Mouse (Mus musculus) 3T3-L1 (cell line): ENCODE measurements around the gene Rbbp5.

Experiments
- DNase-seq: peaks from one replicate; pipeline ENCODE4 v3.0.0-alpha.2; 2015; ENCODE audit warnings: low read depth, low spot score

Rbbp5 gene

DNA sequence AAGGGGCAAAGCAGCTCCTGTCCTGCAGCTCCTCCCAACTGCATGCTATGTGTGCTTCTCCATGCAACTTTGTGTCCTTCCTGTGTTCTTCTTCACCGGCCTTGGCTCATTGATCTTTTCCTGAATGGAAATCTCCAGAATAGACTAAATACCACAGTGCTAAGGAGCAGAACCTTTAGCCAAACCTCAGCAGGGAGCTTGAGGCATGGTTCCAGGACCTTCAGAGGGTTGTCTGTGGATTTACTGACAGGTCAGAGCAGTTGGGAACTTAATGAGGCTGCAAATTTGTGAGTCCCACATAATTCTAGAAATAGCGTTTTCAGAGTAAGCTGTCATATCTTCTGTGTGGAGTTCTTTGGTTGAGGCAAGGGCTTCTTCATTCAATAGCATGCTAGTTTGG is 23.4 kb downstream of the Rbbp5 start:
- no peak for DNase-seq

DNA sequence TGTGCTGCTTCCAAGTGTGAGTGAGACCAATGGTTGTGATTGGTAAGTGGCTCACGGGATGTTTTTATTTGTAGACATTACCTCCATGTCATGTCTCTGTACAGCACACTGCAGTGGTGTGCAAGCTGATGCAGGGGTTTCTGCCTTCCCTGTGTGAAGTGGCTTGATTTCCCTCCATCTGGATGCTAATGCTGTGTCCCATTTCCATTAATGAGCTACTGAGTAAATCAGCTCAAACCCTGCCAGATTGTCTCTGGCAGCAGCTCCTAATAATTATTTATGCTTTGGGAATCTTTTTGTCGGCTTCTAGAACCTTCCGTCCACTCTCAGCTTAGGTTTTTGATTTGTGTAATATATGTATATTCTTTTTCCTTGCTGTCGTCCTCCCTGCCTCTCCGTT is 28.0 kb downstream of the Rbbp5 start:
- no peak for DNase-seq

DNA sequence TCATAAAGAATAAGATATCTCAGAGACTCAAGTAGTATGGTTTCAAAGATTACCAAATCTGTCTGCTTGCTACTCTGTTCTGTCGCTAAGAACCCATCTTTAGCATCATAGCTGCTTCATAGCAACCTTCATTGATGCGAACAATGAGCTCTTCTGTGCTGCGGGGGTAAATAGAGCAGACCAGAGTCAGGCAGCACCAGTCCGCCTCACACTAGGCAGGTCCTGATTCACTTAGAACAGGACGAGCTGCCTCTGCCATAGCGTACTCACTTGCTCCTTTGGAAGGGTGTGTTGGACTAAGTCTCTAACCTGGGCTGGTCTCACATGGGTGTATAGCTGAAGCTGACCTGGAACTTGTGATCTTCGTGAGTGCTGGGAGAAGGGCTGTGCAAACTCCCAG is 28.9 kb downstream of the Rbbp5 start, which contains the start of gene Tmem81:
Gene Tmem81, plus strand, starts transcription at position 173 of the 400 bp plus-strand sequence.
- DNase-seq = no peak

DNA sequence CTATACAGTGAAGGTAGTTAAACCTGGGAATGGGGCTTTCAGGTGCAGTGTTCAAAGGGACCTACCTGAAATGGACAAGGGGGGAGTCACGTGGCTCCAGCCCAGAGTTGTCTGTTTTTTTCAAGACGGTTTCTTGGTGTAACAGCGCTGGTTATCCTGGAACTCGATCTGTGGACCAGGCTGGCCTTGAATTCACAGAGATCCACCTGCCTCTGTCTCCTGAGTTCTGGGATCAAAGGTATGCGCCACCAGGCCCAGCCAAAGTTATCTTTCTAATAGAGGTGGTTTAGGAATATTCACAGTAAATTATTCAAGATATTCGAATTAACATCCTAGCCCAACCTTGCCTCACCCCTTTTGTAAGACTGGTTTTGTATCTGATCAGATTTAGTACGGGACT is 29.5 kb downstream of the Rbbp5 start:
- no peak for DNase-seq

DNA sequence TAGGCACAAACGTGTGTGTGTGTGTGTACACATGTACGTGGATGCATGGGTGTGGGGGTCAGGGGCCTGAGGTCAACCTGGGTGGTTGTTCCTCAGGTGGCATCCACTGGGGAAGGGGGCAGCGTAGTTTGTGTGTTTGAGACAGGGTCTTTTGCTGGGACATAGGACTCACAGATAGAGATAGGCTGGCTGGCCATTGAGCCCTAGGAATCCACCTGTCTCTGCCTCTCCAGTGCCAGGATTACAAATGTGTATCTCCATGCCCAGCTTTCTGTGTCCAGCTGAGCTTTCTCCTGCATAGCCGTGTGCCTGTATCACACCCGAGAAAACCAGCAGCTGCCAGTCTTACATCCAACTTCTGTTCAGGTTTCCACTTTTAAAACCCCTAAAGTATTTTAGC is 32.6 kb downstream of the Rbbp5 start:
- DNase-seq = no peak

DNA sequence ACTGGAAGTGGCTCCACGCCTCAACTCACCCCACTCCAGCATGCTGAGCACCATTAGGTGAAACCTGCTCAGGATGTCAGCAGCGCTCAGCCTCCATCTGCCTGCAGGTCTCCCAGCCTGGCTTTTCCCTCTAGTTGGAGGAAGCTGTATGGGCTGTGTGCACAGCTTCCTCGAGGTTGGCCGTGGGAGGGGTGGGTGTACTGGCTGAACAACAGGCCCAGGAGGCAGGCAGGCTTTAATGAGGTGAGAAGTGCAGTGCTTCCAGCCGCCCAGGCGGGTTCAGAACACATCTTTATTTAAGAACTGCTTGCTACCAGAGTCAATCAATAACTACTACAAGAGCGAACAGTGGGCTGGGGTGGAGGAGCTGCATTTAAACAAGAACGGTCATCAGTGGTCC is 34.4 kb downstream of the Rbbp5 start:
- DNase-seq = no peak

DNA sequence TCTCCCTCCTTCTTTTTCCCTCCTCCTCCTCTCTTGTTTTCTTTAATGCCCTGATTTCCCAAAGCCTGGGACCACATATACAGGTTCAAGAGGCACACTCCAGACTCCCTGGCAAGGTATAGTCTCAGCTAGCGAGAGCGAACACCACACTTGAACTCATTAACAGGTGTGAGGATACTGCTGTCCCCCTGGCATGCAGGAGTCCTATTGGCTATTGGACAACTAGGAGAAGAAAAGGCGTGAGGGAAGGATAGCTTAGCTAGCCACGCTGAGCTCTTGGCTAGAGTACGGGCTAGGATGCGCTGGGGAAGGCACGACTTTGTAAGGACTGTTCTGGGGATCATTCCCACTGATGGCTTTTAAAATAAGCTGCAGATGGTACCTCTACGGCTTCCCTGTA is 34.9 kb downstream of the Rbbp5 start:
- no peak for DNase-seq

DNA sequence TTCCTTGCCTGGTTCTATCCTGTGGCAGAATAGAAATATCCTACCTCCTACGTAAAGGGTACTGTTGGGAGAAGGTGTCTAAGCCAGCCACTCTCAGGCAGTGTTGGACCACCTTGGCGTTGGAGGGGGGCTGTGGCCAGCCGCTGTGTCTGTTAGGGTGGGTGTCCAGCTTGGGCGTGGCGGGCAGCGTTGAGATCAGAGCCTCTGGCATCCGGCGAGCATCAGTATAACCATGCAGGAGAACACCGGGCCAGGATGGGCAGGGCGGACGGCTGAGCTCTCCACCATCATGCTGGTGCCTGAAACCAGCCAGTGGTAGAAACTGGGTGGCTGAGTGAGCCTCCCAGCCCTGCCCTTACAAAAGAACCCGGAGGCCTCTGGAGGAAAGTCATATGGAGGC is 38.2 kb downstream of the Rbbp5 start:
- no peak for DNase-seq

DNA sequence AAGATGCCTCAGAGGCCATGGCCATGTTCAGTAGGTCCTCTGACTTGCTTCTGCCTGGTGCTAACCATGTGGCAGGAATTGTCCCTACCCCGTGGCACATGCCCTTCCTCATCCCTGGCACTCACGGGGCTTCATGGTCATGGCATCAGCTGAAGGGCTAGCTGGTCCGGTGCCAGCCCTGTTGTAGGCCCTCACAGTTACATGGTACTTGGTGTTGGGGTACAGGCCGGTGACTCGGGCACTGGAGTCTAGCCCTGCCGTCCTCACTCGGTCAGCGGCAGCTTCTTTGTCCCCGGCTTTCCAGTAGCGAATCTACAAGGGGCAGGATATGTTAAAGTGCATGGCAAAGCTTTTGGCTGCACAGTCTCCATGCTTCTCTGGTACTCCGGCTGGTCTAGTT is 39.6 kb downstream of the Rbbp5 start:
- DNase-seq = no peak

DNA sequence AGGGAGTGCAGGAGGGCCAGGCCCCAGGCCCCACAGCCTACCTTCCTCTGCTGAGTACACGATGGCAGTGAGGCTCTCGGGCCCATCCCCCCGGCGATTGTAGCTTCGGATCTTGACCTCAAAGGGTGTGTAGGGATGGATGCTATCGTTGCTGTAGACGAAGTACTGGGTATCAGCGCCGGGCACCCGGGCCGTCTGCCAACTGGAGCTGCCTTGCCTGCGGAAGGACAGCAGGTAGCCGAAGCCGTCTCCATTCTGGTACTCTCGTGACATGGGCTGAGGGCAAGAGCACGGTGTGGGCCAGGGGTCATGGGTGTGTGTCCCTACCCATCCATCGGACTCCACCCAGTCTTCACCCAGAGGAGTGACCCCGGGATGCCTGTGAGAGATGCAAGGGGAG is 41.5 kb downstream of the Rbbp5 start:
- DNase-seq = no peak

DNA sequence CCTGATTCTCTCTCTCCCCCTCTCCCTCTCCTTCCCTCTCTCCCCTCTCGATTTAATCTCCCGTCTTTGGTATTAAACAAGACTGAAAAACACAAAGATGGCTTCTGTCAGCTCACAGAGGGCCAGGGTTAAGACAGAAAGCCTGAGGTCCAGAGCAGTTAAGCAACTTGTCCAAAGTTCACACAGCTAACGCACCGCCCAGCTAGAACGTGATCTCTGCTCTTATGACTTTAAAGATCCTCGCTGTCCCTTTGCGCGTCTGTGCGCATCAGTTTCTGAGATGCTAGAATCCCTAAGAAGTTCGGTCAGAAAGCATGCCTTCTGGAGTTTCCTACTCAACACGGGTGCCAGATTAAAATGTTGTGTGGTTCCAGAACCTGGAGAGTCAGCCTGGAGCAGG is 42.6 kb downstream of the Rbbp5 start:
- no peak for DNase-seq

DNA sequence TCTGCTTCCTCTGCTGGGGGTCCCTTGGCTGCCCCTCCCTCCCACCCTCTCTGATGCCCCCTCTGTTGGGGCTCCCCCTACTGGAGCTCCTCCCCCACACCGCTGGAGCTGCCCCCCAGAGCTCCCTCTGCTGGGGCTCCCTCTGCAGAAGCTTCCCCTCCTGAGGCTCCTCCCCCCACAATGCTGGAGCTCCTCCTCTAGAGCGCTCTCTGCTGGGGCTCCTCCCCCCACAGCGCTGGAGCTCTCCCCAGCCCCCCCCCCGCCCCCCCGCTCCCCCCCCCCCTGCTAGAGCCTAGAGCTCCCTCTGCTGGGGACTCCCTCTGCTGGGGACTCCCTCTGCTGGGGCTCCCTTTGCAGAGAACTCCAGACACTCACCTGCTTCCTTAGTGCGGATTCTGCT is 43.6 kb downstream of the Rbbp5 start:
- peak; percentile 7 for DNase-seq

DNA sequence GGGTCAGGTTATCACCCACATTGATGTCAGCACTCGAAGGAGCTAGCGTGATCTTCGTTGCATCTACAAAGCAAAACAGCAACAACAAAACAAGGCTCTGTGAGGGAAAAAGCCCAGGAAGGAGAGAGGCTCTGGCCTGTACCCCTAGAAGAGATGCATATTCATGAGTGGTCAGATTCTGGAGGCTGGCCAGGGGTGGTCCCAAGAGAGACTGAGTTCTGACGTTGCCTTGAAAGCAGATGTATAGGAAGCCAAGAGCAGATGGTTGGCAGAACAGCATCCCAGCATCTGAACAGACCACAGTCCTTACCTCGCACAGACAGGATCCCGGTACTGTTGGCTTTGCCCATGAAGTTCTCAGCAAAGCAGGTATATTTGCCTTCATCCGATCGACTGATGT is 45.9 kb downstream of the Rbbp5 start:
- no peak for DNase-seq

DNA sequence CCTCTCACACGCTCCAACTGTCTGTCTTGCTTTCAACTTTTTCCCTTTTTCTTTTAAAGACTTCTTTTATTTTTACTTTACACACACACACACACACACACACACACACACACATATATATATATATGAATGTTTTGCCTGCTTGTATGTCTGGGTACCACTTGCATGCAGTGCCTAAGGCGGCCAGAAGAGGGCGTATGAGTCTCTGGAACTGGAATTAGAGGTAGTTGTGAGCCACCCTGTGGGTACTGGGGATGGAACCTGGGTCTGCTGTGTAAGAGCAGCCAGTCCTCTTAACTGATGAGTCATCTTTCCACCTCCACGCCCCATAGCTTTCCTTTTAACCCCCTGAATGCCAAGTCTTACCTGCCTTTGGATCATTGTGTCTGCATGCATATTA is 46.8 kb downstream of the Rbbp5 start:
- peak; percentile 42 for DNase-seq

DNA sequence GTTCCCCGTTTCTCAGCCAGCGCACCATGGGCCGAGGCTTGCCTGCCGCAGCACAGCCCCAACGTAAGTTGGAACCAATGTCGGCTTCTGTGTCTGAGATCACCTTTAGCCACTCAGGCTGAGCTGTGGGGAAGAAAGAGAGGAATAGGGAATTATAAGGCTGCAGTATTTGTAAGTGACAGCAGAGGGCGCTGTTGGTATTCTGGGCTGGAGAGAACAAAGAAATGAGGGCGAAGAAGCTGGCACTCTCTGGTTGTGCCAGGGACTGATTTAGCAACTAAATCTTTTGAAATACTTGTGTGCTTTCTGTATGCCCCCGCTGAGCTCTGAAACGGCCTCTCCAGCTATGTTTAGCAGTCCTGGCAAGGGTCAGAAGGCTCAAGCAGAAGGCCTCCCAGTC is 48.7 kb downstream of the Rbbp5 start:
- peak; percentile 79 for DNase-seq

DNA sequence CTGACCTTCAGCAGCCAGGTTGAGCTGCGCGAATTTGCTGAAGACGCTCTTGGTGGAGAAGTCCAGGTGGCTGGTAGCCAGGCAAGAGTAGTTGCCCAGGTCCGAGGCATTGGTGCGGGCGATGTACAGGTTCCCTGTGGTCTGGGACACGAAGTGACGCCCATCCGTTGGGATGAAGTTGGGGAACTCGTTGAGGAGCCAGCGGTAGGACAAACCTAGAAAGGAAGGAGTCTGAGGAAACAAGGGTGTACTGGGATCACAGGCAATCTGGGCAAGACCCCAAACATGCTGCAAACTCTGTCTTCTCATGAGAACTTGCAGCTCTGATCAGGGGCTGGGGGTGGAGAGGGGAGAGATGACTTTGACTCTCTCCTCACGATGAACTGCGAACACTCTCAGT is 50.9 kb downstream of the Rbbp5 start:
- DNase-seq = no peak

DNA sequence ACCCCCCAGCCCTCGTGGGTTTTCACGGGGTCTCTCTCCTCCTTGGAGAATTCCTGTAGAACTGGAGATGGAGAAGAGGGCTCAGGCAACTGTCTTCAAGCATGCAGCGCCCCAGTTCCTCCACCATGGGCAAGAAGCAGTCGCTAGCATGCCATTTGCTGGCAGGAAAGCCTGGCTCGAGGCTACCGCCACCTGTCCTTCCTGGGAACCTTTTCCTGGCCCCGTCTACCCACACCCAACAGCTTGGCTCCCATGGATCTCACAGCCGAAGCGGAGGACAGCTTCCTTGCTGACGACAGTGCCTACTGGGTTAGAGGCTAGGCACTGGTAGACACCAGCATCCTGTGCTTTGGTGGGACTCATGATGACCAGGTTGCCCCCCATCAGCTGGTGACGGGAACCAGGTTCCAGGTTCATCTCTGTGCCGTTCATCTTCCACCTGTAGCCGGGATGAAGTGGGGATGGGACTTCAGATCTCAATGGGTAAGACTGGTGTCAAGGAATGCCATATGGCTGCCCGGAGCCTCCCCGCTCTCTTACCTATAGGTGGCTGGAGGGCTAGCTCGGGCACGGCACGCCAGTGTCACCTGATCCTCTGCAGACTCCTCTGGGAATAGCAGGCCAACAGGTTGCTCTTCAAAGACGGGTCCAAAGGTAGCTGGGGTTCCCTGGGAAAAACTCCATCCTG is 51.6 kb downstream of the Rbbp5 start:
- no peak for DNase-seq

DNA sequence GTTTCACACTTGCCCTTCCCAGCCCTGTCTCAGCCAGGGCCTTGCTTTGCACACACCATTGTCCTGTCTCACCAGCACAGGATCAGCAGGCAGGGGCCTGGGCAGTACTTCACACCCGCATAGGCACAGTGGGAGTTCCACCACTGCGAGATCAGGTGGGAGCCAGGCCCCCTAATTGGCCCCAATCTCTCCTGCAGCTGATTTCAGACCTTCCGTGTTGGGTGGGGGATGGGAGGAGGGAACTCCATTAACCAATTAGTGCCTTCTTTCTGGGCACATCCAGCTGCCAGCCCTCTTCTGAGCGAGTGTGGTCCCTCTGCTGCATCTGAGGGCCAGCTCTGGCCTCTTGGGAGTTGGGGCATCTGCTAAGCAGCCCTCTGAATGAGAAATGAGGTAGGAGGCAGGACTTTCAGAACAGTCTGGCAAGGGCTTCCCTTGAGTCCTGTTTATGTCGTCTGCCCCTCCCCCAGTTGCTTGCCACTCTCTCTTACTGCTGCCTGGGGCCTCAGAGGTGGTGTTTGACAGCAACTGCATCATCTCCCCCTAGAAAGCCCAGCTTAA is 53.5 kb downstream of the Rbbp5 start:
- no peak for DNase-seq

DNA sequence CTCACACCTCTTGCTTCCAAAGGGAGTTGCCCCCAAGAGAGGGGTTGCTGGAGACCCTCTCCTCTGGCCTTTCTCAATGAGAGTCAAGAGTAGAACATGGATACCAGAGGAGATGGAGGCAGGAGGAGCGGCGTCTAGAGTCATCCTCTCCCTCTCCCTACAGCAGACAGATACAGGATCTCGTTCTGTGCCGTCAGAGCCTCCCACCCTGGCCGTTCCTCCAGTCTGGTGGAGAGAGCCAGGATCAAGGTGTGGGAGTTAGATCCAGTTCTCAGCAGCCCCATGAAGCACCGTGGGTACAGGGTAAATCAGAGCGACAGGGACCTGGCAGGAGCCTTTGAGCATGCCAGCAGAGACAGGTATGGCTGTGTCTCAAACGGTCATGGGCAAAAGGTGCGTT is 55.4 kb downstream of the Rbbp5 start:
- DNase-seq = no peak

DNA sequence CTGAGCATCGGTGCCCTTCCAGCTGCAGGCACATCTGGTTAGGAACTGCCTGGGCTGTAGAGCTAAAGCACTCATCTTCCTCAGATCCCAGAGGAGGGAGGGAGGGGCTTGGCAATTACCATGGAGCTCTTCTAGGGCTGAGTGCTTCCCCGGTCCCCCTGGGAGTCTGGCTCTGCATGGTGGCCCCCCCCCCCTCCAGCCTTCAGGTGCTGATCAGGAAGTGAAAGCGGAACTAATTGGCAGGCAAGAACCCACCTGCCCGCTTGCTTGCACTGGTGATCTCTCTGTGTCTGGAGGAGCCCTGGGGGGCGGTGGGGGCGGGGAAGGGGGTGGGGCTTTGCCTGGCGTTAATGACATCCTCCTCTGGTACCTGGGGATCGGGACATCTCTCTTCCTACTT is 56.7 kb downstream of the Rbbp5 start:
- no peak for DNase-seq

DNA sequence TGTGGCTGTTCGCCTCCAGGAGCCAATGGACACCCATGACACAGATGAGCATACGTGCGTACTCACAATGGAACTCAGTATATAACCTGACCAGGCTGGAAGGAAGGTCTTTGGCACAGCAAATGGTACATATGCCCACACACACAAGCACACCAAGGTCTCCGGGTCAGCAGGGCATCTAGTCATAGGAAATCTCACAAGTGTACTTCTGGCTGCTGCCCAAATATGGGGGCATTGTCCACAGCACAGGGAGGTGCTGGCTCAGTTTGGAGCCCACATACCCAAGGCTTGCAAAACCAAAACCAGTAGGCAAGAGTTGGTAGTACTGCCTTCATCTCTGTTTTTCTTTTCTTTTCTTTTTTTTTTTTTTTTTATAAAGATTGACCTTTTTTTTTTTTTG is 58.4 kb downstream of the Rbbp5 start:
- no peak for DNase-seq

DNA sequence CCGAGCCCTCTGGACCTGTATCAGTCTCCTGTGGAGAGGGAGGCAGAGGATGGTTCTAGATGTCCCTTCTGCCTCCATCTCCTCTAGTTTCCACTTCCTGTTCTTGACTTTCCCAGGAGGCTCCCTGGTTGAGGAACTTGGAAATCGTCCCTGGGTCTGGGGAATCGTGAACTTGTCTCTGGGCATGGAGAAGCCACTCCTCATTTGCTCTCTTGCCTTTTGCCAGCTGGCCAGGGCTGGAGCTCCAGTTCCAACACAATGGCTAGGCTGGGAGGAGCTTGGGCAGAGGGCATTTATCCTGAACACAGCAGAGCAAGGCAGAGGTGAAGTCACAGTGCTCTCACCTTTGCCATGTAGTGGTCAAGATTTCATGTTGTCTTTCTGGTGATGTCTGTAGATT is 59.3 kb downstream of the Rbbp5 start:
- no peak for DNase-seq

DNA sequence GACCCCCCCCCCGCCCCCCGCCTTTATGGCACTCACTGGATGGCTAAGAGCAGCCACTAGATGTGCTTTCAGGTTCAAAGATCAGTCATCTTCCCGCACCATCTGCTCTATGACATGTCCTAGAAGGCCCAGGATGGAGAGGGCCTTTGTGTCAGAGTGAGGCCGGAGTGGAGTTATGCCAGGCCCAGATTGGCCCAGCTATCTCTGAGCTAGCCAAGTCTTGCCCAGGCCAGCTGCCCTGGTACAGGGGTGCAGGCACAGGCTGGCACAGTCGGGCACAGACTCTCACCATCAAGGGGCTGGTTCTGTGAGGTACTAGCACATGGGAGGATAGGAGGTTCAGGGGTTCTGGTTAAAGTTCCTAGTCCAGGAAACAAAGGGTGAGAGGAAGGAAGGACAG is 60.6 kb downstream of the Rbbp5 start:
- DNase-seq = no peak

DNA sequence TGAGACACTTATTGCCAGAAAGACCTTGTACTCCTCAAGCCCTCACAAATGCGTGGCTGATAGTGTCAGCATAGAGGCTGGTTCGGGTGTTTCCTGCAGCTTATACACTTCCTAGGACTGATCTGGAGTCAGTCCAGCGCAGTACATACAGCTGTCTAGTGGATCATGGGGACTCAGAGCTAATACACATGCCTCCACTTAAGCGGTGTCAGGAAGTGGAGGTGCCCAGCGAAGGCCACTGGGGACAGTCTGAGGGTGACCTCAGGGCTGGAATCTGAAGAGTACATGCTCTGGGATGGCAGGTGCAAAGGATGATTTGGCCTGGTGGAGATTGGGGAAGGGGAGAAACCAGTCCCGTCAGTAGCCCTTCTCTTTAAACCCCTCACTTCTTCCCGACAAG is 63.5 kb downstream of the Rbbp5 start:
- DNase-seq = no peak
